Mouse (Mus musculus) monocyte, adult 5-6 weeks (primary cell): ENCODE measurements around the gene Smc4. TPM values are rescaled to one million over a fixed set of nuclear protein-coding genes. Genes with fewer than 3 reads are reported as not detected.

Experiments
- ATAC-seq: fragments of 153-309, 156-312 bp; replicated peaks from 2 replicates; pipeline ENCODE4 v1.8.0; 2017; ENCODE audit warnings: mild to moderate bottlenecking; ENCODE audit not compliant: low TSS enrichment, insufficient number of reproducible peaks, severe bottlenecking, poor library complexity, low FRiP score
- total RNA-seq: library from RNA; stranded (forward); fragments of 200-1000, 200-491, 200-594 nt; gene quantifications from 3 replicates; pipeline ENCODE4 v1.2.3, GENCODE M21; 2017

The Smc4 gene
- total RNA-seq, 1 experiment from 2014 or later: 309 TPM

DNA sequence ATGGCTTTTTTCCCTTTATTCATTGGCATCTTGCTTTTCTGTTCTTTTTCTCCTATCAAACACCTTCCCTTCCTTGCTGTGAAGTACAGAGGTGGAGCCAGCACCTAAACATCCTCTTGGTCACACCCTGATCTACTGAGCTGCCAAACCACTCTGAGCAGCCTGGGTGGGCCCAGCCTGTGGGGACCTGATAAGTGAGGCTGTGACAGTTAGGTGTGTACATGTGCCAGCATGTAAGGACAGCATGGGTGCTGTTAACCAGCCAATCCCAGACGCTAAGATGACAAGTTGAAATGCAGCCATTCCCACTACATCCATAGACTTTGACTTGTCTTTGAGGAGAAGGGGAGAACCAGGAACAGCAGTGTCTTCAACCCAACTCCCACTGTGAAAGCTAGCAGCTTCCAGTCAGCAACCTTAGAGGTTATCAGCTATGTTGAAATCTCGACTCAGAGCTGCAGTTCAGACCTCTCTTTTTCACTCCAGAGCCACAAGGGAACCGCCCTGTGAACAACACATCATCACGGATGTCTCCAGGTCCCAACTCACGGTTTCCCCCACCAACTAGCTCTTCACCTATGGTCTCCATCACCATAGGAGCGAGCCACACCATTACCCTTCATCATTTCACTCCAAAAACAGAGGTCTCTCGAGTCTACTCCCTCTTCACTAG, 50.4 kb downstream of the Smc4 start:
- no peak for ATAC-seq

DNA sequence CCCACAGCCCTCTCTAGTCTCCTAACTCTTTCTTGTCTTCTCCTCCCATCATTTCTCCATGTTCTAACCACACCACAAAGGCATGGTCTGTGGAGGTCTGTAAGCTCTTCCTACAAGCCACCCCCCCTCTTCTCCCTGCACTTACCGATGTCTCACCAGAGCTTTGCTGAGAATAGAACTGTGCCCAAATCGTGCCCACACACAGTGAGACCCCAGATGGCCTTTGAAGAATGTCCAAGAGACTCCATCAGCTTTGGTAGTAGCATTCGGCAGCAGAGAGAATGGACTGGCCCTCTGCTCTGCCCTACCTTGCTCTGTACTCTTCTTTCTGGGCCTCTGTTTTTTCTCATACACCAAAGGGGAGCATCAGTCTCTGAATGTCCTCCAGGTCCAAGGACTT, 51.3 kb downstream of the Smc4 start:
- ATAC-seq: no peak

DNA sequence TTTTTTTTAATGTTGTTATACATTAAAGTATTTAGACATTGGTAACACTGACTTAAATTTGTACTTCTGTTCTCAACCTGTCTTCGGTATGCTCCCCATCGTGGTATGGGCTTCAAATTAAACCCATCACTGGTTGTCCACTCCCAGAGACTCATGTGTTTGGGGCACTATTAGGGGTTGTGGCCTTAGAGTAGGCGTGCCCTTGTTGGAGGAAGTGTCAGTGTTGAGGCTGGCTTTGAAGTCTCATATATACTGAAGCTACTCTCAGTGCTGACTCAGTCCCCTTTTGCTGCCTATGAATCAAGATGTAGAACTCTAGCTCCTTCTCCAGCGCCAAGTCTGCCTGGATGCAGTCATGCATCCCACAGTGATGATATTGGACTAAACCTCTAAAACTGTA, 56.1 kb downstream of the Smc4 start:
- ATAC-seq: no peak; the same call in 1 of the 2 replicates

DNA sequence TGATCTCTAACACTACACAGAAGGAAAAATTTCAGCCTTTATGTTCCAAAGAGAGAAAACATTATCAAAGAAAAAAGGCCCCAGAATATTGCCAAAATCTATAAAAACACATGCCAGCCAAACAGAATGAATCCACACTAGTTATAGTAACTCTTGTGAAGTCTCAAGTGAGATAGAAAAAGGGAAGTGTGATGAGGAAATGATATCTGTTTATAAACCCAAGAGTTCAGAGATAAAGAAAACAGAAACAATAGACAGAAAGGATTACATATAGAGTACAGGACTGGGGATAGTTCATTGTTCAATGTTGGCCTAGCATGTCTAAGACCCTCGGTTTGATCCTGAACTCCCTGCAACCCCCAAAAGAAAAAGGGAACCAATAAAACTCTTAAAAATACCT, 58.2 kb downstream of the Smc4 start:
- ATAC-seq: no peak

- no peak for ATAC-seq
Observed at GRCm38 (mm10) chr3:69064005-69064404, 59.5 kb downstream of the Smc4 start.

Other genes starting within 250 kb of the Smc4 start
- 0.43 TPM in 1 of 3 replicates, not detected in the others for gene 1110032F04Rik, start 135.2 kb upstream of the Smc4 start, total RNA-seq
- gene Ift80, start 168 bp upstream of the Smc4 start, total RNA-seq: 2.8 to 7.6 TPM (median 6.0 TPM) in 3 replicates
- 10.0 to 13.3 TPM (median 10.2 TPM) in 3 replicates for gene Trim59, start 40.0 kb downstream of the Smc4 start, total RNA-seq
- gene Kpna4, start 122.4 kb downstream of the Smc4 start, total RNA-seq: 173 to 214 TPM (median 173 TPM) in 3 replicates
- 0.86 TPM in 1 of 3 replicates, not detected in the others for gene Arl14, start 217.7 kb downstream of the Smc4 start, total RNA-seq